Mouse (Mus musculus) erythroblast, embryonic 14.5 days (primary cell): ENCODE measurements around the gene Ece1. TPM values are rescaled to one million over a fixed set of nuclear protein-coding genes. Genes with fewer than 3 reads are reported as not detected.

Experiments used
- H3K27me3 ChIP-seq: 2 replicates; pipeline ENCODE4 v1.6.1; 2012; ENCODE audit warnings: inconsistent platforms; ENCODE audit not compliant: control insufficient read depth
- H3K36me3 ChIP-seq: 2 replicates; pipeline ENCODE4 v1.6.1; 2012; ENCODE audit warnings: mild to moderate bottlenecking, inconsistent platforms; ENCODE audit not compliant: control insufficient read depth
- H3K4me1 ChIP-seq: 2 replicates; pipeline ENCODE4 v1.6.1; 2012; ENCODE audit warnings: inconsistent platforms; ENCODE audit not compliant: control insufficient read depth
- H3K4me3 ChIP-seq: replicated peaks from 2 replicates; pipeline ENCODE3; 2012; ENCODE audit warnings: moderate library complexity, mild to moderate bottlenecking, inconsistent platforms
- H3K9me3 ChIP-seq: 2 replicates; pipeline ENCODE4 v1.6.1; 2012; ENCODE audit warnings: low read length, inconsistent platforms, mixed read lengths; ENCODE audit not compliant: control insufficient read depth
- GATA1 ChIP-seq: IDR thresholded peaks from 2 replicates; pipeline ENCODE4 v1.6.1; 2012; ENCODE audit warnings: low read length, inconsistent platforms, mixed read lengths
- TAL1 ChIP-seq: IDR thresholded peaks from 3 replicates; pipeline ENCODE4 v1.6.1; 2012; ENCODE audit warnings: low read length, inconsistent platforms, mixed read lengths
- polyA plus RNA-seq: library from polyadenylated mRNA; stranded (reverse); fragments of >175 nt; gene quantifications from 2 replicates; pipeline ENCODE4 v1.2.3, GENCODE M21; 2012

The Ece1 gene
- polyA plus RNA-seq, 1 experiment = 1.1 TPM

GRCm38 (mm10) chr4:137940061-137940460, 78.0 kb downstream of the Ece1 start:
- no peak overlapping the region for H3K4me3 ChIP-seq
- no peaks in the 10 kb centered on the region for H3K9me3 ChIP-seq
- TF ChIP-seq TAL1 (no peak), GATA1 (no peak)
- H3K27me3 ChIP-seq = no peaks in the 10 kb centered on the region
- H3K4me1 ChIP-seq = peaks cover 19% of the 10 kb centered on the region
- peaks cover 69% of the 10 kb centered on the region for H3K36me3 ChIP-seq

- Histone ChIP-seq H3K36me3 (peaks cover 65% of the 10 kb centered on the region), H3K4me3 (no peak overlapping the region), H3K9me3 (no peaks in the 10 kb centered on the region), H3K4me1 (peaks cover 12% of the 10 kb centered on the region), H3K27me3 (no peaks in the 10 kb centered on the region)
- no peak for TF ChIP-seq GATA1
- no peak for TF ChIP-seq TAL1
These were observed 79.3 kb downstream of the Ece1 start for GRCm38 (mm10) chr4:137941131-137941844.

GRCm38 (mm10) chr4:137941871-137942781, 80.1 kb downstream of the Ece1 start:
- Histone ChIP-seq H3K36me3 (peaks cover 57% of the 10 kb centered on the region), H3K27me3 (no peaks in the 10 kb centered on the region), H3K4me3 (no peak overlapping the region), H3K9me3 (no peaks in the 10 kb centered on the region), H3K4me1 (peaks cover 12% of the 10 kb centered on the region)
- TF ChIP-seq GATA1 = no peak
- no peak for TF ChIP-seq TAL1

GRCm38 (mm10) chr4:137942782-137943486, 80.9 kb downstream of the Ece1 start:
- Histone ChIP-seq H3K9me3 (no peaks in the 10 kb centered on the region), H3K4me3 (no peak overlapping the region), H3K4me1 (peaks cover 12% of the 10 kb centered on the region), H3K36me3 (peaks cover 53% of the 10 kb centered on the region), H3K27me3 (no peaks in the 10 kb centered on the region)
- TF ChIP-seq TAL1 = no peak
- TF ChIP-seq GATA1 = no peak

GRCm38 (mm10) chr4:137943540-137943939, 81.5 kb downstream of the Ece1 start:
- H3K9me3 ChIP-seq = no peaks in the 10 kb centered on the region
- TF ChIP-seq TAL1 (no peak), GATA1 (no peak)
- peaks cover 50% of the 10 kb centered on the region for H3K36me3 ChIP-seq
- H3K27me3 ChIP-seq = no peaks in the 10 kb centered on the region
- no peak overlapping the region for H3K4me3 ChIP-seq
- H3K4me1 ChIP-seq = peaks cover 8% of the 10 kb centered on the region

- H3K4me1 ChIP-seq = peaks cover 8% of the 10 kb centered on the region
- H3K36me3 ChIP-seq = peaks cover 49% of the 10 kb centered on the region
- TF ChIP-seq TAL1 (no peak), GATA1 (no peak)
These were observed 83.3 kb downstream of the Ece1 start for GRCm38 (mm10) chr4:137945376-137945775.

GRCm38 (mm10) chr4:137946419-137946818, 84.4 kb downstream of the Ece1 start:
- Histone ChIP-seq H3K4me3 (no peak overlapping the region), H3K4me1 (peaks cover 8% of the 10 kb centered on the region), H3K27me3 (no peaks in the 10 kb centered on the region), H3K9me3 (no peaks in the 10 kb centered on the region), H3K36me3 (peaks cover 46% of the 10 kb centered on the region)
- TF ChIP-seq TAL1 = no peak
- no peak for TF ChIP-seq GATA1

More at GRCm38 (mm10) chr4:137945376-137945775, 83.3 kb downstream of the Ece1 start:
- H3K9me3 ChIP-seq = no peaks in the 10 kb centered on the region
- H3K4me3 ChIP-seq = no peak overlapping the region
- no peaks in the 10 kb centered on the region for H3K27me3 ChIP-seq

- Histone ChIP-seq H3K36me3 (peaks cover 39% of the 10 kb centered on the region), H3K4me3 (no peak overlapping the region), H3K9me3 (no peaks in the 10 kb centered on the region), H3K4me1 (peaks cover 11% of the 10 kb centered on the region), H3K27me3 (no peaks in the 10 kb centered on the region)
- TF ChIP-seq TAL1 (no peak), GATA1 (no peak)
These were observed 90.8 kb downstream of the Ece1 start for GRCm38 (mm10) chr4:137952840-137953239.

GRCm38 (mm10) chr4:137954184-137954583, 92.1 kb downstream of the Ece1 start:
- H3K27me3 ChIP-seq = no peaks in the 10 kb centered on the region
- H3K9me3 ChIP-seq = no peaks in the 10 kb centered on the region
- no peak overlapping the region for H3K4me3 ChIP-seq
- TF ChIP-seq TAL1 = no peak
- TF ChIP-seq GATA1 = no peak
- H3K36me3 ChIP-seq = peaks cover 42% of the 10 kb centered on the region
- peaks cover 11% of the 10 kb centered on the region for H3K4me1 ChIP-seq
